Mouse (Mus musculus) adrenal gland, postnatal 14 days (tissue): ENCODE results near the gene Ski. TPM values are rescaled to one million over a fixed set of nuclear protein-coding genes. Genes with fewer than 3 reads are reported as not detected.

Source experiments
- total RNA-seq: library from RNA; stranded (reverse); gene quantifications from 2 replicates; pipeline ENCODE4 v1.2.3, GENCODE M21; 2021

Gene Ski
- total RNA-seq, 1 experiment from 2014 or later: 66.2 TPM

Other genes starting within 250 kb of the Ski start
- 0.33 and 0.83 TPM in 2 replicates for gene Plch2, start 165.8 kb downstream of the Ski start, total RNA-seq
- 23.7 and 24.2 TPM in 2 replicates for gene Pex10, start 155.6 kb downstream of the Ski start, total RNA-seq
- 86.9 and 97.7 TPM in 2 replicates for gene Rer1, start 136.2 kb downstream of the Ski start, total RNA-seq
- gene Morn1, start 136.0 kb downstream of the Ski start, total RNA-seq: 7.3 and 8.3 TPM in 2 replicates
- 39.4 and 43.1 TPM in 2 replicates for gene Faap20, start 27.2 kb upstream of the Ski start, total RNA-seq
- 5.7 and 6.8 TPM in 2 replicates for gene Prkcz, start 138.8 kb upstream of the Ski start, total RNA-seq
- gene Gabrd, start 175.5 kb upstream of the Ski start, total RNA-seq: 0.11 and 0.19 TPM in 2 replicates
- gene Cfap74, start 186.6 kb upstream of the Ski start, total RNA-seq: 0.48 and 1.1 TPM in 2 replicates
- gene Tmem52, start 246.5 kb upstream of the Ski start, total RNA-seq: 11.4 and 14.8 TPM in 2 replicates